Mouse (Mus musculus) olfactory bulb, adult 2 months (tissue): Measurements from ENCODE around the gene Ereg. TPM values are rescaled to one million over a fixed set of nuclear protein-coding genes. Genes with fewer than 3 reads are reported as not detected.

ENCODE experiments used
- H3K27ac ChIP-seq: fragments of 200-500 bp; 2 replicates; pipeline ENCODE4 v1.5.1; 2012; ENCODE audit warnings: low read depth, low read length; ENCODE audit not compliant: insufficient read depth
- H3K4me1 ChIP-seq: fragments of 200-500 bp; 2 replicates; pipeline ENCODE4 v1.6.1; 2012; ENCODE audit warnings: low read length; ENCODE audit not compliant: control insufficient read depth, insufficient read depth
- H3K4me3 ChIP-seq: fragments of 200-500 bp; 2 replicates; pipeline ENCODE4 v1.5.1; 2012; ENCODE audit warnings: mild to moderate bottlenecking, low read depth, low read length, moderate library complexity; ENCODE audit not compliant: insufficient read depth
- CTCF ChIP-seq: fragments of 200-500 bp; IDR thresholded peaks from 2 replicates; pipeline ENCODE4 v1.5.1; 2012; ENCODE audit warnings: low read depth, mild to moderate bottlenecking, low read length, moderate library complexity; ENCODE audit not compliant: insufficient read depth
- POLR2A ChIP-seq: fragments of 200-500 bp; IDR thresholded peaks from 2 replicates; pipeline ENCODE4 v1.6.1; 2012; ENCODE audit warnings: mild to moderate bottlenecking, low read depth, low read length, moderate library complexity; ENCODE audit not compliant: insufficient read depth
- WGBS: fragments of 180-500 bp; shearing (Covaris S2); methylation state at CpG from one replicate; pipeline ENCODE4 v1.1.7; 2018; 5-methylcytosine and 5-hydroxymethylcytosine counted together
- polyA plus RNA-seq: library from polyadenylated mRNA; stranded (reverse); fragments of >200 nt; gene quantifications from 2 replicates; pipeline ENCODE4 v1.2.4, GENCODE M21; 2012; ENCODE audit warnings: low replicate concordance; ENCODE audit not compliant: missing spikeins, insufficient read depth, insufficient read length

The Ereg gene
- polyA plus RNA-seq: not detected in 2 replicates

DNA sequence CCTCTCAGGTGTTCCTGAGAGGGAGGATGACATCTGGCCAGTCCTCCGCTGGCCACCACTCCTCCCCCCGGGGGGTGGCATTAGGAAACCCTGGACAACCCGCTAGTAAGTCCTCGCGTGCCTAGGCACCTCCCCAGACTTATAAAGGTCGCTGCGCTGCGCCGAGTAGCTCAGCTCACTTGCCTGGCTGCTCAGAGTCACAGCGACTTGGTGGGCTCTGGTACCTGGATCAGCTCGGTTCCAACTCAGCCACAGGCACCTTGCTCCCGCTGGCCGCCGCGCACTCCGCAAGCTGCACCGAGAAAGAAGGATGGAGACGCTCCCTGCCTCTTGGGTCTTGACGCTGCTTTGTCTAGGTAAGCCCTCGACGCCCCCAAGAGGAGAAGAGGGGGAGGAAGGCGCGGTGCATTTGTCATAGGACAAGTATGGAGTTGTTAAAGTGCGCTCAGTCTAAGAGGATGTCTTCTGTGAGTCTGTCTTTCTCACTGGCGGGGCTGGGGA is at the start of gene Ereg:
Ereg (plus strand) TSS at position 173 of the 501 bp plus-strand sequence.
- TF ChIP-seq CTCF (no peak), POLR2A (no peak)
- H3K4me1 ChIP-seq: peaks cover 6% of the 10 kb centered on the region
- 2% methylated on average over 25 of the region's 25 CpGs for WGBS
- no peak within 1 kb of the TSS for H3K27ac ChIP-seq
- no peak within 1 kb of the TSS for H3K4me3 ChIP-seq

GRCm38 (mm10) chr5:91027164-91027563 is 47.3 kb upstream of the Ereg start, which contains the start of gene Epgn:
Epgn (plus strand) TSS chr5:91027464.
- no peaks in the 10 kb centered on the region for H3K4me1 ChIP-seq
- TF ChIP-seq POLR2A (no peak), CTCF (no peak)
- no peak within 1 kb of the TSS for H3K4me3 ChIP-seq
- WGBS: 89% methylated on average over 6 of the region's 6 CpGs
- H3K27ac ChIP-seq: no peak within 1 kb of the TSS

DNA sequence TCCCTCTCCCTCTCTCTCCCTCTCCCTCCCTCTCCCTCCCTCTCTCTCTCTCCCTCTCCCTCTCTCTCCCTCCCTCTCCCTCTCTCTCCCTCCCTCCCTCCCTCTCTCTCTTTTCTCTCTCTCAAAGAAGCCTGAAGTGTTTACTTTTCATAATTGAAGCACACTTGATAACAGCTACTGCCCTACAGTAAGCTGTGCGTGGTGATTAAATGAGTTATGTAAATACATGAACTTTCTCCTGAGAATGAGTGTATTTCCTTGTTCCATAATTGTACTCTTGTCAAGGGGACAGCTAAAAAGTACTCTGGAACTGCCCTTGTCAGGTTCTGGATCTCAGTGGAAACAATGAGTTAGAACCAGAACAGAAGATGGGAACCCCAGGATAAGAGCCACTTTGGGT is 46.6 kb upstream of the Ereg start:
- no peak for TF ChIP-seq CTCF
- TF ChIP-seq POLR2A: no peak
- H3K4me1 ChIP-seq: no peaks in the 10 kb centered on the region
- no peak overlapping the region for H3K4me3 ChIP-seq
- WGBS: 63% methylated on average over 1 of the region's 1 CpGs
- no peak overlapping the region for H3K27ac ChIP-seq

DNA sequence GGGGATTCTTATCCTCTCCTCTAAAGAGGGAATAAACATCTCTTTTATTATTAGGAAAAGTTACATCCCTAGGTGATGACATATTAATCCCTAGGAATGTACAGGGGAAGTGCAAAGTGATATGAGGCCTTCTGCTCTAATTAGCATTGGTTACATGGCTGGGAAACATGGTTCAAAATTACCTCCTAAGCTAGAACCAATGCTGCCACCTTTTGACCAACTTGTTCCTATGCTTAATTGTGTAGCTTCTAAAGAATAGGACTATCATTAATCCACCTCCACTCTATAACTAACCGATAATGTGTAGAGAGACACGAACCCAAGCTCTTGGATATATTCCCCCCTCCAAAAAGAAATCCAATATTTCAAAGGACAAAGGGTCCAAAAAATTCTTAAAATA is 43.8 kb upstream of the Ereg start:
- Histone ChIP-seq H3K4me1 (no peaks in the 10 kb centered on the region), H3K27ac (no peak overlapping the region), H3K4me3 (no peak overlapping the region)
- 81% methylated on average over 2 of the region's 2 CpGs for WGBS
- TF ChIP-seq POLR2A: no peak

DNA sequence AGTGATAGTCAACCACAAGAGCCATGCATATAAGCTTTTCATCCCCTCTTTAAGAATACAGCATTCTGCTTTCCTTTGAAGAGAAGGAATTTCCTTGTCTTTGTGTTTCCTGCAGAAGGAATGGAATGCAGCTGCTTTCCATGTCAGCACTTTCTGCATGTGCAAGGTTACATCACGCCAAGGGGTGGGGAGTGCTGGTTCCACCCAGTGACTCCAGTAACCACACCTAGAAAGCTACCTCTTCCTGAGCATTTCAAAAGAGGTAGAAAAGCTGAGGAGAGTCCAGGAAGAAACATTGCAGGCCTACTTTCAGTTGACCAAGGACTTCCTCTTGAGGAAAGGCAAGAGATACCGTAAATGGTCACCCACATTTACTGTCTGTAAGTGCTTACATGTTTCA is 39.1 kb upstream of the Ereg start:
- Histone ChIP-seq H3K4me3 (no peak overlapping the region), H3K27ac (no peak overlapping the region), H3K4me1 (no peaks in the 10 kb centered on the region)
- no peak for TF ChIP-seq CTCF
- no peak for TF ChIP-seq POLR2A
- 91% methylated on average over 2 of the region's 2 CpGs for WGBS

DNA sequence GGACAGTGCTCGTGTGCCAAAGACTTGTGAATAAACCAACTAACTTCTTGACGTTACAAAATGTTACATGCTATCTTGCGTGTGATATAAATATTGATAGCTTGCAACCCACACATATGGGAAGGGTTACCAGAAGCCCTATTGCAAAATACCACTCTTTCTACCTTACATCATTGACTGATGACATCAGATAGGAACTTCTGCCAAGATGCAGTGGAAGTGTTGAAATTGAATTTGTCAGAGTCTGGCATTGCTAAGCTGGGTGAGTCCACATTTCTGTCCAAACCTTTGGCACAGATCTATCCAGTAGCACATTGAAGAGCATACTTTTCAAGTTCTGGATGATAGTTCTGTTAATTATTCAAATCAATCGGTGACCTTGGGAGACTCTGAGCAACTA is 37.8 kb upstream of the Ereg start:
- TF ChIP-seq CTCF (no peak), POLR2A (no peak)
- no peak overlapping the region for H3K27ac ChIP-seq
- no peak overlapping the region for H3K4me3 ChIP-seq
- 94% methylated on average over 4 of the region's 4 CpGs for WGBS
- no peaks in the 10 kb centered on the region for H3K4me1 ChIP-seq

- 83% methylated on average over 2 of the region's 2 CpGs for WGBS
- Histone ChIP-seq H3K27ac (no peak overlapping the region), H3K4me3 (no peak overlapping the region), H3K4me1 (no peaks in the 10 kb centered on the region)
- no peak for TF ChIP-seq CTCF
Measured at GRCm38 (mm10) chr5:91037756-91038155, 36.7 kb upstream of the Ereg start.

GRCm38 (mm10) chr5:91038547-91038946 is 35.9 kb upstream of the Ereg start:
- H3K4me3 ChIP-seq: no peak overlapping the region
- 23% methylated on average over 2 of the region's 2 CpGs for WGBS
- H3K27ac ChIP-seq: no peak overlapping the region
- TF ChIP-seq CTCF (no peak), POLR2A (no peak)
- H3K4me1 ChIP-seq: no peaks in the 10 kb centered on the region

GRCm38 (mm10) chr5:91038963-91039362 is 35.5 kb upstream of the Ereg start:
- no peaks in the 10 kb centered on the region for H3K4me1 ChIP-seq
- H3K4me3 ChIP-seq: no peak overlapping the region
- H3K27ac ChIP-seq: no peak overlapping the region
- WGBS: 90% methylated on average over 2 of the region's 2 CpGs
- no peak for TF ChIP-seq POLR2A
- no peak for TF ChIP-seq CTCF

DNA sequence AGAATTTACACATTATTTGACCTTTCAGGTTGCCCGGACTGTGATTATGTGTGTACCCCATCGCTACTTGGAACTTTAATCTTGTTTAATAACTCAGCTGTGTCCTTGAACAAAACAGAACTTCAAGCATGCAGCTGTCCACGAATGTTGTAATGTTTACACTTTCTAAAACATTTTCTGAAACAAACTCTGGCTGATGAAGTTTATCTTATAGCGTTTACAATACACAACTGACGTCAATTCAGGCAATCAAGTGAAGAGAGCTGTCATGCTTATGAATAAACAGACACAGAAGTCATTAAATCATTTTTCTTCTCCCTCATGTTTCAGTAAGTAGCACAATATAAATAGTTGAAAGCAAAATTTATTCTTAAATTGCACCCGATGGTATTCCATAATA is 26.4 kb upstream of the Ereg start:
- 80% methylated on average over 6 of the region's 6 CpGs for WGBS
- Histone ChIP-seq H3K4me3 (no peak overlapping the region), H3K27ac (no peak overlapping the region), H3K4me1 (no peaks in the 10 kb centered on the region)
- TF ChIP-seq POLR2A (no peak), CTCF (no peak)
